Mouse (Mus musculus): ENCODE measurements around the gene Hipk3. TPM values are rescaled to one million over a fixed set of nuclear protein-coding genes. Genes with fewer than 3 reads are reported as not detected.

Hipk3 gene
- polyA plus RNA-seq, 1 experiment from 2014 or later: 12.1 TPM

GRCm38 (mm10) chr2:104408351-104408750 is 85.9 kb downstream of the Hipk3 start:
- H3K4me3 ChIP-seq (ENCODE audit: low read length): no peak overlapping the region
- peaks cover 48% of the 10 kb centered on the region for H3K27me3 ChIP-seq (ENCODE audit: insufficient read depth, low read length)
- H3K9ac ChIP-seq (replicated peaks; ENCODE audit: low read length): no peak overlapping the region
- no peak overlapping the region for H3K27ac ChIP-seq (ENCODE audit: low read length)
- peaks cover 10% of the 10 kb centered on the region; the same call in 1 of the 2 replicates for H3K4me1 ChIP-seq (ENCODE audit: insufficient read depth, low read length)
- no peak overlapping the region for H3K4me2 ChIP-seq (replicated peaks; ENCODE audit: low read depth, low read length)
- H3K9me3 ChIP-seq (ENCODE audit: low read length): no peaks in the 10 kb centered on the region
- 65% methylated on average over 7 of the region's 7 CpGs for WGBS
- H3K36me3 ChIP-seq (ENCODE audit: insufficient read depth, low read length): no peaks in the 10 kb centered on the region
- no peak for ATAC-seq (ENCODE audit: low FRiP score, low TSS enrichment)

DNA sequence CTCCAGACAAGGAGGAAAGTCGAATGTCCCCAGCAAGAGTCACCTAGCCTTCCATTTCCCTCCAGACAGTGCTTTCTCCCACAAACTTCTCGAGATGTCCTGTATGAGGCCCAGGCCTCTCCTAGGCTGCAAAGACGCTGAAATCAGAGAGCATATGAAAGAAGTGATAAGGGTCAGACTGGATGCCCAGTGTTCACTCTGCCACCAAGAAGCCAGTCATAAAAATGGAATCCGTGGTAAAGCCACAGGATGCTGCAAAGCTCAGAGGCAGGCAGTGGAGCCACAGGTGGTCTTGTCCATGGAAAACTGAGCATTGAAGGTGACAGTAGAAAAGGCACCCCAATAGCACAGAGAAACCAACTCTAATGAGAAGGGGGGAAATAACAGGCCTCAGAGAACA is 86.3 kb downstream of the Hipk3 start:
- WGBS: 73% methylated on average over 4 of the region's 4 CpGs
- Histone ChIP-seq H3K4me1 (ENCODE audit: insufficient read depth, low read length) (peaks cover 10% of the 10 kb centered on the region; the same call in 1 of the 2 replicates), H3K27ac (ENCODE audit: low read length) (no peak overlapping the region), H3K27me3 (ENCODE audit: insufficient read depth, low read length) (peaks cover 48% of the 10 kb centered on the region), H3K4me3 (ENCODE audit: low read length) (no peak overlapping the region), H3K4me2 (replicated peaks; ENCODE audit: low read depth, low read length) (no peak overlapping the region), H3K36me3 (ENCODE audit: insufficient read depth, low read length) (no peaks in the 10 kb centered on the region), H3K9me3 (ENCODE audit: low read length) (no peaks in the 10 kb centered on the region), H3K9ac (replicated peaks; ENCODE audit: low read length) (no peak overlapping the region)
- no peak for ATAC-seq (ENCODE audit: low FRiP score, low TSS enrichment)

GRCm38 (mm10) chr2:104404036-104404435 is 90.2 kb downstream of the Hipk3 start:
- H3K9ac ChIP-seq (replicated peaks; ENCODE audit: low read length): no peak overlapping the region
- 0 out of 2 replicates have a peak, but pooled peaks cover 4% of the 10 kb centered on the region for H3K9me3 ChIP-seq (ENCODE audit: low read length)
- no peak for ATAC-seq (ENCODE audit: low FRiP score, low TSS enrichment)
- H3K4me3 ChIP-seq (ENCODE audit: low read length): no peak overlapping the region
- H3K27ac ChIP-seq (ENCODE audit: low read length): no peak overlapping the region
- WGBS: 80% methylated on average over 6 of the region's 6 CpGs
- H3K4me2 ChIP-seq (replicated peaks; ENCODE audit: low read depth, low read length): no peak overlapping the region
- H3K36me3 ChIP-seq (ENCODE audit: insufficient read depth, low read length): no peaks in the 10 kb centered on the region
- H3K27me3 ChIP-seq (ENCODE audit: insufficient read depth, low read length): peaks cover 21% of the 10 kb centered on the region
- H3K4me1 ChIP-seq (ENCODE audit: insufficient read depth, low read length): no peaks in the 10 kb centered on the region

DNA sequence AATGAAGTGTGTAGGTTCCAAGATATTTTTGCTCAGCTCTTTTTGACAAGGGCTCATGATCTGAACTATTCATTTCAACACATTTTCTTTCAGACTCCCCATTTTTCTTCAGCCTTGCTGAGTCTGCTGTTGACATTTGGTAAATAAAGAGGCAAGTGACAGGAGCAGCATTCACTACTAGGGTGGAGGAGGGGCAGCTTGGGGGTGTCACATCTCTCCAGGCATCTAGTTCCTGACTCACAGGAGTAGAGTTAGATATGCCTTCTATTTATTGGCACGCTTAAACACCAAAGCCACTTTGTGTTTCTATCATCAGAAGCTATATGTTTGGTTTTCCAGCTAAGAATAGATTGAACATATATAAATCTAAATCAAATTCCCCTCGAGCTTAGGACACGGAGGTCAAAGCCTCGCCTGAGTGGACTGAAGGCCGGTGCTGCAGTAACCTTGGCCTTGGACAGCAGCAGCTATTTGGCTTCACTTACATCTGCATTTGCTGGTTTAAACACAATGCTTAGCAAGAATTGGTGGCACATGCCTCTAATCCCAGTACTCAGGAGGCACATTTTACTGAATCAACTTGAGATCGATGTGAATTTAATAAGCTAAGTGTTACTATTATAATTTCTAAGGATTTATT is 95.5 kb downstream of the Hipk3 start:
- 66% methylated on average over 6 of the region's 6 CpGs for WGBS
- no peak for ATAC-seq (ENCODE audit: low FRiP score, low TSS enrichment)
- Histone ChIP-seq H3K9ac (replicated peaks; ENCODE audit: low read length) (no peak overlapping the region), H3K9me3 (ENCODE audit: low read length) (0 out of 2 replicates have a peak, but pooled peaks cover 4% of the 10 kb centered on the region), H3K4me3 (ENCODE audit: low read length) (no peak overlapping the region), H3K27me3 (ENCODE audit: insufficient read depth, low read length) (no peaks in the 10 kb centered on the region), H3K4me1 (ENCODE audit: insufficient read depth, low read length) (no peaks in the 10 kb centered on the region), H3K27ac (ENCODE audit: low read length) (no peak overlapping the region), H3K4me2 (replicated peaks; ENCODE audit: low read depth, low read length) (no peak overlapping the region), H3K36me3 (ENCODE audit: insufficient read depth, low read length) (no peaks in the 10 kb centered on the region)

DNA sequence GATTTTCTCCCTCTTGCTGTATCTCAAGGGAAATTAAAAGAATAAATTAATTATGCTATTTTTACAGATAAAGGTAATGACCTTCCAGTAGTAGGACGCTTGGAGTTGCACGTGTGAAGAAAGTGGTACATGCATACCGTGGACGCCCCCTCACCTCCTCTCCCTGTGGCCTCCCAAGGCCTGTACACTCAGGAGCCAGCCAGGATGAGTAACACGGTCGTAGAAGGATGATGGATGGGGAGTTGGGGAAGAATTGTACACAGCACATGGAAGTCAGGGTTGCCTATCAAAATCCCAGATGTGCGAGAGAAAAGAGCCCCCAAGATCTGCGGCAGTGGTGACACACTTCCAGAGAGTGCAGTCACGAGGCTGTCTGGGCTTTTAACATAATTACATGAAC is 98.3 kb downstream of the Hipk3 start:
- WGBS: 69% methylated on average over 9 of the region's 9 CpGs
- ATAC-seq (ENCODE audit: low FRiP score, low TSS enrichment): no peak
- Histone ChIP-seq H3K4me3 (ENCODE audit: low read length) (no peak overlapping the region), H3K4me2 (replicated peaks; ENCODE audit: low read depth, low read length) (no peak overlapping the region), H3K27ac (ENCODE audit: low read length) (no peak overlapping the region), H3K27me3 (ENCODE audit: insufficient read depth, low read length) (no peaks in the 10 kb centered on the region), H3K36me3 (ENCODE audit: insufficient read depth, low read length) (no peaks in the 10 kb centered on the region), H3K4me1 (ENCODE audit: insufficient read depth, low read length) (no peaks in the 10 kb centered on the region), H3K9ac (replicated peaks; ENCODE audit: low read length) (no peak overlapping the region), H3K9me3 (ENCODE audit: low read length) (0 out of 2 replicates have a peak, but pooled peaks cover 4% of the 10 kb centered on the region)

DNA sequence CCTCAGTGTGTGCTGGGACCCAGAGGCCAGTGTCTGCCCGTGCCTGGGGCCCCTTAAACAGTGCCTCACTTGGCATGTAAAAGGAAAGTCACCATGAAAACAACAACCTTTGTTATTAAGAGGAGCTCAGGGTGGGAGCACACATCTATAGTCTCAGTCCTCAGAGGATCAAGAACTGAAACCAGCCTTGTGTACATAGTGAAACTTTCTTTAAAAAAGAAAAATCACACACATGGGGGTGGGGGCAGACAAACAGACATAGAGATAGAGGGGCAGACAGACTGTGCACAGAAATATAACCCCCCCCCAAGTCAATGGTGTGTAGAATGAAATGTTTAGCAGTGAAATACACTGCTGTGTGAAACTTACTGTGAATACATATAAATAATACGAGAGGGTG is 99.5 kb downstream of the Hipk3 start:
- H3K4me2 ChIP-seq (replicated peaks; ENCODE audit: low read depth, low read length): no peak overlapping the region
- H3K4me3 ChIP-seq (ENCODE audit: low read length): no peak overlapping the region
- H3K4me1 ChIP-seq (ENCODE audit: insufficient read depth, low read length): no peaks in the 10 kb centered on the region
- ATAC-seq (ENCODE audit: low FRiP score, low TSS enrichment): no peak
- no peak overlapping the region for H3K27ac ChIP-seq (ENCODE audit: low read length)
- H3K36me3 ChIP-seq (ENCODE audit: insufficient read depth, low read length): no peaks in the 10 kb centered on the region
- 63% methylated on average over 2 of the region's 2 CpGs for WGBS
- no peak overlapping the region for H3K9ac ChIP-seq (replicated peaks; ENCODE audit: low read length)
- no peaks in the 10 kb centered on the region for H3K27me3 ChIP-seq (ENCODE audit: insufficient read depth, low read length)
- H3K9me3 ChIP-seq (ENCODE audit: low read length): 0 out of 2 replicates have a peak, but pooled peaks cover under 1% of the 10 kb centered on the region

DNA sequence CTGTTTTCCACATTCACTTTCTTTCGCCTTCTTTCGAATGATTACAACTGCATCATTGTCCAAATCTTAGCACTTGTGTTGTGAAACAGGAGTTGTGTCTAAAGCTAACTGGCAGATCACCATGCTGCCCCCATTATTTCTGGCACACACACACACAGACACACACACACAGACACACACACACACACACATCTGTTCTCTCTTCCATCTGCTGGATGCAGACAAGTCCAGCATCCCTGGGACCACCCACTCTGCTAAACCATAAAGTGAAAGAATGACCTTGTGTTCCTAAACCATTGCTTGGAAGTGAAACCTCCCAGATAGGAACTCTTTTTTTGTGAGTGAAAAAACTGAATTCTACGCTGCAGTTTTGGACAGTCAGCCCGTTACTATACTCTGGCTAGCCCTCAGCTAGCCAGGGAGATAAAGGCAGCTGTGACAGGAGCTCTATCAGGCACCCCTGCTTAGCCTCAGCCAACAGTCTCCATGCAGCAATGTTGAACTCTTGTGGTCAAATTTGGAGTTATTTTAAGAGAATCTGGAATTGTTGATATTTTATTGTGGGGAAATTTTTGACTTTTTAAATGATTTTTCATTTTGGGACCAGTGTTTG is 101.4 kb downstream of the Hipk3 start:
- 69% methylated on average over 4 of the region's 4 CpGs for WGBS
- H3K4me1 ChIP-seq (ENCODE audit: insufficient read depth, low read length): no peaks in the 10 kb centered on the region
- no peaks in the 10 kb centered on the region for H3K36me3 ChIP-seq (ENCODE audit: insufficient read depth, low read length)
- no peak for ATAC-seq (ENCODE audit: low FRiP score, low TSS enrichment)
- H3K9ac ChIP-seq (replicated peaks; ENCODE audit: low read length): no peak overlapping the region
- no peak overlapping the region for H3K27ac ChIP-seq (ENCODE audit: low read length)
- H3K9me3 ChIP-seq (ENCODE audit: low read length): no peaks in the 10 kb centered on the region
- H3K4me3 ChIP-seq (ENCODE audit: low read length): no peak overlapping the region
- no peak overlapping the region for H3K4me2 ChIP-seq (replicated peaks; ENCODE audit: low read depth, low read length)
- H3K27me3 ChIP-seq (ENCODE audit: insufficient read depth, low read length): no peaks in the 10 kb centered on the region

- H3K4me3 ChIP-seq (ENCODE audit: low read length): no peak overlapping the region
- no peaks in the 10 kb centered on the region for H3K4me1 ChIP-seq (ENCODE audit: insufficient read depth, low read length)
- WGBS: 91% methylated on average over 11 of the region's 11 CpGs
- ATAC-seq (ENCODE audit: low FRiP score, low TSS enrichment): no peak
- no peak overlapping the region for H3K27ac ChIP-seq (ENCODE audit: low read length)
- no peaks in the 10 kb centered on the region for H3K36me3 ChIP-seq (ENCODE audit: insufficient read depth, low read length)
- H3K9me3 ChIP-seq (ENCODE audit: low read length): no peaks in the 10 kb centered on the region
- H3K27me3 ChIP-seq (ENCODE audit: insufficient read depth, low read length): no peaks in the 10 kb centered on the region
- H3K9ac ChIP-seq (replicated peaks; ENCODE audit: low read length): no peak overlapping the region
- H3K4me2 ChIP-seq (replicated peaks; ENCODE audit: low read depth, low read length): no peak overlapping the region
Measured at GRCm38 (mm10) chr2:104389231-104389630, 105.0 kb downstream of the Hipk3 start.

- no peaks in the 10 kb centered on the region for H3K4me1 ChIP-seq (ENCODE audit: insufficient read depth, low read length)
- H3K36me3 ChIP-seq (ENCODE audit: insufficient read depth, low read length): no peaks in the 10 kb centered on the region
- H3K4me2 ChIP-seq (replicated peaks; ENCODE audit: low read depth, low read length): no peak overlapping the region
- no peak for ATAC-seq (ENCODE audit: low FRiP score, low TSS enrichment)
- H3K9me3 ChIP-seq (ENCODE audit: low read length): no peaks in the 10 kb centered on the region
- H3K9ac ChIP-seq (replicated peaks; ENCODE audit: low read length): no peak overlapping the region
- no peak overlapping the region for H3K27ac ChIP-seq (ENCODE audit: low read length)
- H3K27me3 ChIP-seq (ENCODE audit: insufficient read depth, low read length): no peaks in the 10 kb centered on the region
- WGBS: 83% methylated on average over 2 of the region's 2 CpGs
- H3K4me3 ChIP-seq (ENCODE audit: low read length): no peak overlapping the region
Measured at GRCm38 (mm10) chr2:104385941-104386340, 108.3 kb downstream of the Hipk3 start.

GRCm38 (mm10) chr2:104383589-104383988 is 110.7 kb downstream of the Hipk3 start:
- WGBS: 90% methylated on average over 4 of the region's 4 CpGs
- Histone ChIP-seq H3K4me2 (replicated peaks; ENCODE audit: low read depth, low read length) (no peak overlapping the region), H3K27ac (ENCODE audit: low read length) (no peak overlapping the region), H3K27me3 (ENCODE audit: insufficient read depth, low read length) (peaks cover 4% of the 10 kb centered on the region; the same call in 1 of the 2 replicates), H3K4me3 (ENCODE audit: low read length) (no peak overlapping the region), H3K9ac (replicated peaks; ENCODE audit: low read length) (no peak overlapping the region), H3K4me1 (ENCODE audit: insufficient read depth, low read length) (no peaks in the 10 kb centered on the region), H3K36me3 (ENCODE audit: insufficient read depth, low read length) (no peaks in the 10 kb centered on the region), H3K9me3 (ENCODE audit: low read length) (no peaks in the 10 kb centered on the region)
- ATAC-seq (ENCODE audit: low FRiP score, low TSS enrichment): no peak
